Mouse (Mus musculus) layer of hippocampus, postnatal 10 days (tissue): ENCODE results near the gene Gpr137. TPM values are rescaled to one million over a fixed set of nuclear protein-coding genes. Genes with fewer than 3 reads are reported as not detected.
"Not testable (repeated sequence)": the region's sequence is repeated elsewhere in the genome, so short reads cannot be mapped to it uniquely, and the experiment has no call there.

Experiments
- DNase-seq, 2 experiments: peaks; one replicate each; pipeline ENCODE4 v3.0.0; 2021; ENCODE audit warnings: low spot score in 2 of 2
- microRNA-seq, 2 experiments: library from miRNA; unstranded; fragments of <30 nt; microRNA quantifications; one replicate each; pipeline ENCODE4 v1.2.0; 2021
- total RNA-seq, 2 experiments: library from RNA; stranded (reverse); gene quantifications; 2 replicates each; pipeline ENCODE4 v1.2.3; 2021

Gpr137 gene
- total RNA-seq, 2 experiments from 2014 or later, result 73.7 to 74.1 TPM

DNA sequence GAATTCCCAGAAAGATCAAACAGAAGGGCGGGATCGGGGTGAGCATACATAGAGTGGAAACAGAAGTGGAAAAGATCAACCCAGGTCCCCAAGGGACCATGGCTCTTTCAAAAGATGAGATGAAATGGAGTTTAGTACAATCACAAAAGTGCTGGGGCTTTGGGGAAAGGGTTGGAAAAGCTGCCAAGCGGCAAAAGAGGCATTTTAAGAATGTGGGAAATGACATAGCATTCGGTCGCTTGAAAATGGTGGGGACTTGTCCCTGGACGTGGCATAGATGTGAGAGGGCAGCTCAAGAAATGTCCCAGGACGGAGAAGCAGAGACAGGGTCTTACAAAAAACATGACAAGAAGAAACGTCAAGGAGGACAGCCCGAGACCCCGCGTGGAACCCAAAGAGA, 33.3 kb downstream of the Gpr137 start:
- DNase-seq, result no peak

GRCm38 (mm10) chr19:6907811-6908540, 34.3 kb downstream of the Gpr137 start:
- no peak for DNase-seq

DNA sequence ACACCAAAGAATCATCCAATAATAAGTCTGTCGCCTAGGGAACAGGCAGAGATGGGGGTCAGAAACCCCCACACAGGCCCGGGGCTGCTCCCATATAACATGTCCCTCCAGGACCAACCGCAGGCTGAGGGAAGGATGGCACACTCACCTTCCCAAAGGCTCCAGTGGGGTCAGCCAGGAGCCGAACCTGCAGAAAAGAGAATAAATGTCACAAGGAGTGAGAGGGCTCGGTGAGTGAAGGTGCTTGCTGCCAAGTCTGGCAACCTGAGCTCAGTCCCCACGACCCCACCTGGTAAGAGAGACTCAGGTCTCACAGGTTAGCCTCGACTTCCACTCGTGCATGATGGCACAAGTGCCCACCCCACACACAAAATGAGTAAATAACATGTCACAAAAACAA, 35.2 kb downstream of the Gpr137 start:
- DNase-seq, result no peak

DNA sequence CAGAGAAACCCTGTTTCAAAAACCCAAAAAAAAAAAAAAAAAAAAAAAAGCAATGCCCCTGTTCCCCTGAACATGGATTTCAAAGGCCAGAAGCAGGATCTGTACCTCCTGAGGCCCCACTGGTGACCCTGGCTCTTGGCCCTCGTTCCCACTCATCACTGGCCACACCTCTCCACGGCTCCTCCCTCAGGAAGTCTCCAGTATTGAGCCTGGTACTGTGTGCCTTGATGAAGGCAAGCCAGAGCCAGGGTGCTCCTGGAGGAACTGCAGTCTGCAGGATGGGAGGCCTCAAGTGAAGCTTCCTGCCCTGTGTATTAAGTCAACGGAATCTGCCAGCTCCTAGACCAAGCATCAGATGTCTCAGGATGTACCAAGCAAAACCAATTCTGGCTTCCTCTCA, 36.1 kb downstream of the Gpr137 start:
- DNase-seq, result no peak

- DNase-seq, result no peak
Observed at GRCm38 (mm10) chr19:6905498-6906159, 36.7 kb downstream of the Gpr137 start.

DNA sequence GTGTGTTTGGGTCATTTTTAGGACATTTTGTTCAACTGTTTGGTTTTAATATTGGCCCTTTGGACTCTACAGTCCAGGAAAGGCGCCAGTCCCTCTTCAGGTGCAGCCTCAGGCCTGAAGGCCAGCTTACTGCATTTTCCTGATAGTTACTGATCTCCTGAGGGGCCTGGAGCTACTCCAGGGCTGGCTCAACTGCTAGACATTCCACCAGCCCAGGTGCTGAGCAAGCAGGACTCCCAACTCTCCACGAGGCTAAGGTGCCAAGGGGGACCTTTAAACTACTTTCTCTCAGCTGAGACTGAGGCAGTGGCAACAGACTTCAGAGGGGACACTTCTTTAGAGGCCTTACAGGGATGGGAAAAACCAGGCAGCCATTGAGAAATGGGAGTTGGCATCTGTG, 37.4 kb downstream of the Gpr137 start:
- no peak for DNase-seq

DNA sequence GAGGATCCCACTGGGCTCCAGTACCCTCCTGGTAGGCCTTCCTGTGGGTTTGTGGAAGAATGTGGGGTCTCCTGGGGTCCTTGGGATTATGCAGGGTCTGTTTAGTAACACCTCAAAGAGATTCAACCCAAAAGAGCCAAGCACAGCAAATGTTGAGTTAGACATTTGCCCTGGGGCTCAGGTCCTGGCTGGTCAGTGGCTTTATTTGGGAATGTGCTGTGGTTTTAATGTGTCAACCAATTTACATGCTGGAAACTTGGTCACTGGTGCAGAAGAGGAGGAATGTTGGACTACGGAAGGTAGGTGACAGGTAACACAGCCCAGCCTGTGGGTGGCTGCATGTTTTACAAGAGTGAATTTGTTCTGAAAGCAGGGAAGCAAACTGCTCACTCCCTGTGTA, 39.2 kb downstream of the Gpr137 start:
- DNase-seq, result no peak

DNA sequence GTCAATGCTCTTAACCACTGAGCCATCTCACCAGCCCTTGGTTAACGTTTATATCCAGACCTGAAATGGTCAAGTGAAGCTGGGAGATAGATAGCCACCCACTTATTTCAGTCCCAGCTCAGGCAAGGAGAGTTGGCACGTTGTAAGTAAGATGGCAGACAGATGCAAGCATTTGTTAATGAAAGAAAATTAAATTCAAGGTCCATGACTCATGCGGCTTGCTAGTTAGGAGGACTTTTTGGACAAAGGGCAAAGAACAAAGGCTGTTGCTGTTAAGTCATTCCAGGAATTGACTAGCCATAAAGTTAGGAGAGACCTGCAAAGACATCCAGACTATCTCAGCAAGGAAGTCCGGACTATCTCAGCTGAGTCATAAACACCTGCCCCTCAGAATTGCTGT, 42.6 kb downstream of the Gpr137 start:
- no peak for DNase-seq

- not testable (repeated sequence) for DNase-seq
Observed at GRCm38 (mm10) chr19:6895608-6896305, 46.5 kb downstream of the Gpr137 start.

DNA sequence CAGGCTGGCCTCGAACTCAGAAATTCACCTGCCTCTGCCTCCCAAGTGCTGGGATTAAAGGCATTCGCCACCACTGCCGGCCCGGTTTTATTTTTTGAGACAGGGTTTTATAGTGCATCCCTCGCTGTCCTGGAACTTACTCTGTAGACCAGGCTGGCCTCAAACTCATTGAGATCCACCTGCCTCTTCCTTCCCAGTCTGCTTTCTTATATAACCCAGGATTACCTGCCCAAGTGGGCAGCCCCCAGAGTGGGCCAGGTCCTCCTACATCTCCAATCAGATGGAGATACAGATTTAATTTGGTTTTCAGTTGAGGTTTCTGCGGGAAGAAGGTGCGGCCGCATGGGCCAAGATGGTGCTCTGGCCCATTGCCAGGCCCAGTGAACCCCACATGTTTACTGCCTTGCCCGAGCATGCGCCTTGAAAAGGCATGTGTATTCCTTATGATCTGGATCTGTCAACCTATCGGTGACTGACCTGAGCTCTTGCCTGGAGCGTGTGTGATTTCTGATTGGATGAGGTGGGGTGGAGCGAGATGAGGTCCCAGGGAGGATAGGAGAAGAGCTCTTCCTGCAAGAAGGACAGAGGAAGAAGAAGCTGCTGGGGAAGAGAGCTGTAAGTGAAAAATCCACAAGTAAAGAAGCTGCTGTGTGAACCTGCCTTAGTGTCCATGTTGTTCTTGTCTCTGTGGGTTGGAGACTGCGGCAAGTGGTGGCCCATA, 48.4 kb downstream of the Gpr137 start:
- DNase-seq, result no peak

DNA sequence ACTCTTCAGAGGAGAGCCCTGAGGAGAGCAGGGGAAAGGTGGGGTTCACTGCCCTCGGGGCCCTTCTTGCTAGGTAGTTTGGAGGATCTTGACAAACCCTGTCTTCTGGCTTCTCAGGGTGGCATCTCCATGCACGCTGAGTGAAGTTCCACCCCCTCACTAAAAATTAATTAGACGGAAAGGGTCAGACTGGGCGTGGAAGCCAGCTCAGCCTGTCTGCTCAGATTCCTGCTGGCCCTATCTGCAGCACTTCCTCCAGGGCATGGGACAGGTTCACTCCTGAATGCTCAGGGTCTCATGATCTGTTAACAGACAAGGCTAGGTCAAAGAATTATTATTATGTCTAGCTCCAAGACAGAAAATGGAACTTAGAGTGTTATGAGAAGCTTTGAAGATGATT, 49.8 kb downstream of the Gpr137 start:
- DNase-seq, result no peak

Small RNA genes within 50 kb of the gene (microRNA-seq; reads per million reads assigned to microRNA genes)
- 9.4 to 9.6 reads per million in 2 experiments for gene Mir6990

Other genes with a start within 250 kb of the Gpr137 start
- gene Rps6ka4, start 101.8 kb downstream of the Gpr137 start, total RNA-seq, result 10 to 100 TPM; 28.1 to 31.9 TPM
- gene Ccdc88b, start 84.3 kb downstream of the Gpr137 start, total RNA-seq, result 1 to 10 TPM; 2.9 to 4.2 TPM
- 10 to 100 TPM; 42.4 to 44.5 TPM for gene Trmt112, start 32.8 kb downstream of the Gpr137 start, total RNA-seq
- 100 to 1,000 TPM; 319 to 332 TPM for gene Prdx5, start 32.4 kb downstream of the Gpr137 start, total RNA-seq
- 10 to 100 TPM; 45.8 to 53.0 TPM for gene Esrra, start 20.7 kb downstream of the Gpr137 start, total RNA-seq
- 10 to 100 TPM; 10.7 to 11.5 TPM for gene Catsperz, start 17.1 kb downstream of the Gpr137 start, total RNA-seq
- gene Kcnk4, start 8.0 kb downstream of the Gpr137 start, total RNA-seq, result 10 to 100 TPM; 25.3 to 27.8 TPM
- gene Bad, start 619 bp downstream of the Gpr137 start, total RNA-seq, result 10 to 100 TPM; 34.3 to 37.7 TPM
- gene Ppp1r14b, start 32.5 kb upstream of the Gpr137 start, total RNA-seq, result 100 to 1,000 TPM; 126 to 139 TPM
- gene Plcb3, start 34.0 kb upstream of the Gpr137 start, total RNA-seq, result 10 to 100 TPM; 16.4 to 18.4 TPM
- gene Fkbp2, start 38.0 kb upstream of the Gpr137 start, total RNA-seq, result 10 to 100 TPM; 77.0 to 98.0 TPM
- gene Vegfb, start 45.2 kb upstream of the Gpr137 start, total RNA-seq, result 10 to 100 TPM; 79.5 to 82.1 TPM
- 10 to 100 TPM; 18.1 to 21.5 TPM for gene Dnajc4, start 50.1 kb upstream of the Gpr137 start, total RNA-seq
- 10 to 100 TPM; 10.2 to 11.3 TPM for gene Nudt22, start 53.6 kb upstream of the Gpr137 start, total RNA-seq
- gene Trpt1, start 53.7 kb upstream of the Gpr137 start, total RNA-seq, result 10 to 100 TPM; 16.9 to 18.2 TPM
- gene Fermt3, start 77.0 kb upstream of the Gpr137 start, total RNA-seq, result 1 to 10 TPM; 5.0 to 5.2 TPM
- 100 to 1,000 TPM; 126 to 148 TPM for gene Stip1, start 97.5 kb upstream of the Gpr137 start, total RNA-seq
- gene Macrod1, start 114.3 kb upstream of the Gpr137 start, total RNA-seq, result 1 to 10 TPM; 4.4 to 5.2 TPM
- 10 to 100 TPM; 27.9 to 28.4 TPM for gene Flrt1, start 163.2 kb upstream of the Gpr137 start, total RNA-seq